Mouse (Mus musculus) hindbrain, embryonic 11.5 days (tissue): Measurements from ENCODE around the gene Inhbc. TPM values are rescaled to one million over a fixed set of nuclear protein-coding genes. Genes with fewer than 3 reads are reported as not detected.

Experiments used
- ATAC-seq: fragments of 200-750 bp; cut with Nextera tagmentation; 2 replicates; pipeline ENCODE4 v1.8.0; 2017; ENCODE audit warnings: mild to moderate bottlenecking, moderate TSS enrichment, moderate library complexity; ENCODE audit not compliant: low FRiP score
- DNase-seq: peaks from one replicate; pipeline ENCODE4 v3.0.0-alpha.2; 2015; ENCODE audit warnings: low spot score
- H3K27ac ChIP-seq: fragments of 300-500 bp; sonication (generic); 2 replicates; pipeline ENCODE4 v1.5.1; 2014; ENCODE audit warnings: mild to moderate bottlenecking, low read depth, low read length
- H3K27me3 ChIP-seq: fragments of 300-500 bp; sonication (generic); 2 replicates; pipeline ENCODE4 v1.6.1; 2014; ENCODE audit warnings: mild to moderate bottlenecking, low read length, moderate library complexity, mixed read lengths; ENCODE audit not compliant: control insufficient read depth, insufficient read depth
- H3K36me3 ChIP-seq: fragments of 300-500 bp; sonication (generic); 2 replicates; pipeline ENCODE4 v1.6.1; 2014; ENCODE audit warnings: mild to moderate bottlenecking, low read length, moderate library complexity, mixed read lengths; ENCODE audit not compliant: control insufficient read depth, insufficient read depth
- H3K4me1 ChIP-seq: fragments of 300-500 bp; sonication (generic); replicated peaks from 2 replicates; pipeline ENCODE4 v1.6.1; 2014; ENCODE audit warnings: low read length, mixed read lengths; ENCODE audit not compliant: control insufficient read depth, insufficient read depth
- H3K4me2 ChIP-seq: fragments of 300-500 bp; sonication (generic); replicated peaks from 2 replicates; pipeline ENCODE4 v1.6.1; 2014; ENCODE audit warnings: mild to moderate bottlenecking, low read depth, low read length
- H3K4me3 ChIP-seq: fragments of 300-500 bp; sonication (generic); 2 replicates; pipeline ENCODE4 v1.5.1; 2014; ENCODE audit warnings: low read depth, low read length
- H3K9ac ChIP-seq: fragments of 300-500 bp; sonication (generic); 2 replicates; pipeline ENCODE4 v1.6.1; 2014; ENCODE audit warnings: low read depth, low read length
- H3K9me3 ChIP-seq: fragments of 300-500 bp; sonication (generic); 2 replicates; pipeline ENCODE4 v1.6.1; 2016; ENCODE audit warnings: low read length; ENCODE audit not compliant: control insufficient read depth
- WGBS: fragments of 180-500 bp; shearing (Covaris S2); extraction: QIAGEN DNeasy Blood & Tissue Kit; methylation state at CpG from one replicate; pipeline ENCODE4 v1.1.7; 2014; 5-methylcytosine and 5-hydroxymethylcytosine counted together
- polyA plus RNA-seq: library from polyadenylated mRNA; unstranded; fragments of >200 nt; fragmentation: Nextera tagmentation; extraction: Ambion mirVana; gene quantifications from 2 replicates; pipeline ENCODE4 v1.2.1, GENCODE M21; 2014

Inhbc gene
- polyA plus RNA-seq, 1 experiment from 2014 or later: not detected

GRCm38 (mm10) chr10:127380767-127381742 is 10.8 kb upstream of the Inhbc start:
- Histone ChIP-seq H3K36me3 (no peaks in the 10 kb centered on the region), H3K9ac (peak overlapping the region; percentile 79), H3K4me1 (no peaks in the 10 kb centered on the region; the same call in 1 of the 2 replicates), H3K27me3 (no peaks in the 10 kb centered on the region), H3K4me3 (peak overlapping the region; percentile 59), H3K9me3 (no peaks in the 10 kb centered on the region), H3K27ac (peak overlapping the region; percentile 89), H3K4me2 (peak overlapping the region; percentile 71)
- DNase-seq (peak; percentile 81), ATAC-seq (peak; percentile 69)
- WGBS: 2% methylated on average over 26 of the region's 79 CpGs

GRCm38 (mm10) chr10:127380251-127380691 is 10.0 kb upstream of the Inhbc start, which contains the start of gene R3hdm2:
TSS of gene R3hdm2 (plus strand) at chr10:127380327.
- Histone ChIP-seq H3K4me2 (peak within 1 kb of the TSS; percentile 71), H3K9ac (peak within 1 kb of the TSS; percentile 79), H3K27me3 (no peaks in the 10 kb centered on the region), H3K27ac (peak within 1 kb of the TSS; percentile 89), H3K4me1 (no peaks in the 10 kb centered on the region; the same call in 1 of the 2 replicates), H3K4me3 (peak within 1 kb of the TSS; percentile 59), H3K36me3 (no peaks in the 10 kb centered on the region), H3K9me3 (no peaks in the 10 kb centered on the region)
- WGBS: under 1% methylated on average over 38 of the region's 53 CpGs
- peak; percentile 97 for ATAC-seq
- peak; percentile 97 for DNase-seq

- H3K4me3 ChIP-seq: peak overlapping the region; percentile 59
- 85% methylated on average over 8 of the region's 8 CpGs for WGBS
- H3K36me3 ChIP-seq: no peaks in the 10 kb centered on the region
- ATAC-seq: no peak
- H3K27ac ChIP-seq: peak overlapping the region; percentile 89; the same call in 1 of the 2 replicates
- H3K27me3 ChIP-seq: no peaks in the 10 kb centered on the region
- no peaks in the 10 kb centered on the region; the same call in 1 of the 2 replicates for H3K4me1 ChIP-seq
- no peaks in the 10 kb centered on the region for H3K9me3 ChIP-seq
- peak overlapping the region; percentile 51 for H3K4me2 ChIP-seq
- H3K9ac ChIP-seq: peak overlapping the region; percentile 79
- no peak for DNase-seq
Observed at GRCm38 (mm10) chr10:127379654-127380053, 9.4 kb upstream of the Inhbc start.

GRCm38 (mm10) chr10:127377700-127378099 is 7.5 kb upstream of the Inhbc start:
- no peak overlapping the region for H3K4me2 ChIP-seq
- DNase-seq: no peak
- no peak for ATAC-seq
- H3K9ac ChIP-seq: no peak overlapping the region
- H3K4me1 ChIP-seq: no peaks in the 10 kb centered on the region; the same call in 1 of the 2 replicates
- H3K27ac ChIP-seq: no peak overlapping the region
- H3K4me3 ChIP-seq: no peak overlapping the region
- H3K36me3 ChIP-seq: no peaks in the 10 kb centered on the region
- no peaks in the 10 kb centered on the region for H3K27me3 ChIP-seq
- 82% methylated on average over 3 of the region's 3 CpGs for WGBS
- no peaks in the 10 kb centered on the region for H3K9me3 ChIP-seq

- Histone ChIP-seq H3K27me3 (no peaks in the 10 kb centered on the region), H3K27ac (no peak overlapping the region), H3K9me3 (no peaks in the 10 kb centered on the region), H3K4me3 (no peak overlapping the region), H3K36me3 (no peaks in the 10 kb centered on the region), H3K4me1 (no peaks in the 10 kb centered on the region), H3K9ac (no peak overlapping the region), H3K4me2 (no peak overlapping the region)
- WGBS: 67% methylated on average over 2 of the region's 2 CpGs
- DNase-seq (no peak), ATAC-seq (no peak)
Observed at GRCm38 (mm10) chr10:127371023-127371422, 792 bp upstream of the Inhbc start.

- no peak overlapping the region for H3K9ac ChIP-seq
- H3K4me1 ChIP-seq: no peaks in the 10 kb centered on the region
- no peak overlapping the region for H3K27ac ChIP-seq
- no peak overlapping the region for H3K4me2 ChIP-seq
- 56% methylated on average over 2 of the region's 2 CpGs for WGBS
- DNase-seq (no peak), ATAC-seq (no peak)
- no peaks in the 10 kb centered on the region for H3K36me3 ChIP-seq
- H3K9me3 ChIP-seq: no peaks in the 10 kb centered on the region
- no peaks in the 10 kb centered on the region for H3K27me3 ChIP-seq
- no peak overlapping the region for H3K4me3 ChIP-seq
Observed at GRCm38 (mm10) chr10:127368273-127368672, 2.0 kb downstream of the Inhbc start.

GRCm38 (mm10) chr10:127367116-127367515 is 3.1 kb downstream of the Inhbc start:
- H3K9ac ChIP-seq: no peak overlapping the region
- 68% methylated on average over 5 of the region's 5 CpGs for WGBS
- no peak overlapping the region for H3K4me3 ChIP-seq
- no peaks in the 10 kb centered on the region for H3K4me1 ChIP-seq
- no peak overlapping the region for H3K4me2 ChIP-seq
- DNase-seq: no peak
- H3K36me3 ChIP-seq: no peaks in the 10 kb centered on the region
- no peak for ATAC-seq
- no peaks in the 10 kb centered on the region for H3K9me3 ChIP-seq
- H3K27ac ChIP-seq: no peak overlapping the region
- H3K27me3 ChIP-seq: no peaks in the 10 kb centered on the region

- DNase-seq (no peak), ATAC-seq (no peak)
- Histone ChIP-seq H3K27me3 (no peaks in the 10 kb centered on the region), H3K9me3 (no peaks in the 10 kb centered on the region), H3K9ac (no peak overlapping the region), H3K4me1 (no peaks in the 10 kb centered on the region), H3K36me3 (no peaks in the 10 kb centered on the region), H3K27ac (no peak overlapping the region), H3K4me3 (no peak overlapping the region), H3K4me2 (no peak overlapping the region)
- WGBS: 86% methylated on average over 3 of the region's 3 CpGs
Observed at GRCm38 (mm10) chr10:127360714-127361113, 9.5 kb downstream of the Inhbc start.
